Mouse (Mus musculus): ENCODE measurements around the gene Tmem44.
"Not testable (repeated sequence)": the region's sequence is repeated elsewhere in the genome, so short reads cannot be mapped to it uniquely, and the experiment has no call there.

The Tmem44 gene

GRCm38 (mm10) chr16:30499126-30499857, 51.4 kb downstream of the Tmem44 start:
- DNase-seq (ENCODE audit: low spot score in 2 of 2) = no peak

DNA sequence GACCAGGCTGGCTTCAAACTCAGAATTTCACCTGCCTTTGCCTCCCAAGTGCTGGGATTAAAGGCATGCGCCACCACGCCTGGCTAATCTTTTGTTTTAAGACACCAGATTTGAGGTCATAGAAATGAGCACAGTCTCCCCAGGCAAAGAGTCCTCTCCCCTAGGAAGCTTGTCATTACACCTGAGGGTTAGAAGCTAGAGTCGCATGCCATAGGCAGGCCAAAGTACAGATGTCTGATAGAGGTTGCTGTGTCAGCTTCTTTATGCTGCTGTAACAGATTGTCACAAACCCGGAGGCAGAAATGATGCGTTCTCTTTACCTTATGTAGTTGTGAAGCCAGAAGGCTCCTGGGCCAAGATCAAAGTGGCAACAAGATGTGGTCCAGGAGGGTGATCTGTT, 53.3 kb downstream of the Tmem44 start:
- DNase-seq (ENCODE audit: low spot score in 2 of 2) = no peak

DNA sequence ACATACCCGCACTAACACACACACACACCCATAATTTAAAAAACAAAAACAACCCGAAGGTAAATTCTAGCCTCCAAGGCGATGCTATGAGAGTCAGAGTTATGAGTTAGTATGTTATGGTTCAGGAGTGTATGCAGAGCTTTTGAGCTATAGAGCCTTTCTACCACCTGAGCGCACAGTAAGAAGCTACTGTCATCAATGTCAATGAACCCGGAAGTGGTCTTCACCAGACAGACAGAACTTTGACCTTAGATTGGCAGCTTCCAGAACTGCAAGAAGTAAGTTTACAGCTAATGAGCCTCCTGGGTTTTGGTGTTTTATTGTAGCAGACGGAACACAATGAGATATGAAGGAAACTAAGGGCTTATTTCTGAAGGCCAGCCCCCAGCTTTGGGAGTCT, 55.8 kb downstream of the Tmem44 start:
- DNase-seq (ENCODE audit: low spot score in 2 of 2) = no peak

DNA sequence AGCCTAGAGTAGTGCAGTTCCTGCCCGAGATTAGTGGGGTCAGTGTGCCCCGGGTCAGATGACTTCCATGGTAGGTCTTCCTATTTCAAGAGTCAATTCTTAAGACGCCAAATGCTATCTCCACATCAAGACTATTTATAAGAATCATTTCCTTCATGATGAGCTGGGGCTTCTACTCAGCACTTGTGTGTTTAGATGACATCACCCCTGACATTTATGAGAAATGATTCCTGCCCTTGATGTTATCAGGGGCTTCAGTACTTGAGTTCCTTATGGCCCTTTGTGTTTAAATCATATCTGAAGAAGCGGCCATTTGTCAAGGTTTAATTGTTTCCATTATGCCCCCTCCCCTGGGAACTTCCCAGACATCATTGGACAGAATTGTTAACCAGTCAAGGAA, 58.9 kb downstream of the Tmem44 start:
- no peak for DNase-seq (ENCODE audit: low spot score in 2 of 2)

GRCm38 (mm10) chr16:30490791-30491190, 59.9 kb downstream of the Tmem44 start:
- DNase-seq (ENCODE audit: low spot score in 2 of 2) = no peak

GRCm38 (mm10) chr16:30490316-30490715, 60.3 kb downstream of the Tmem44 start:
- no peak for DNase-seq (ENCODE audit: low spot score in 2 of 2)

DNA sequence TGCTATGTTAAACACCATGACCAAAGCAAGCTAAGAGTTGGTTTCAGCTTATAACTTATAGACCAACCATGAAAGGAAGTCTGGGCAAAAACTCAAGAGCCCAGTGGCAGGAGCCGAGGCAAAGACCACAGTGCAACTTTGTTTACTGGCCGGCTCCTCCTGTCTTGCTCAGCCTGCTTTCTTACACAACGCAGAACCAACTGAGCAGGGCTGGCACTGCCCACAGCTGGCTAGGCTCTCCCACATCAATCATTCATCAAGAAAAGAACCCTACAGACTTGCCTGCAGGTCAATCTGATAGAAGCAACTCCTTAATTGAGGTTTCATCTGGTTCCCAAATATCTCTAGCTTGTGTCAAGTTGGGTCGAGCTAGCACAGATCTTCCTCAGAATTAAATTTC, 61.0 kb downstream of the Tmem44 start:
- no peak for DNase-seq (ENCODE audit: low spot score in 2 of 2)

- no peak for DNase-seq (ENCODE audit: low spot score in 2 of 2)
Observed at GRCm38 (mm10) chr16:30486498-30486897, 64.1 kb downstream of the Tmem44 start.

DNA sequence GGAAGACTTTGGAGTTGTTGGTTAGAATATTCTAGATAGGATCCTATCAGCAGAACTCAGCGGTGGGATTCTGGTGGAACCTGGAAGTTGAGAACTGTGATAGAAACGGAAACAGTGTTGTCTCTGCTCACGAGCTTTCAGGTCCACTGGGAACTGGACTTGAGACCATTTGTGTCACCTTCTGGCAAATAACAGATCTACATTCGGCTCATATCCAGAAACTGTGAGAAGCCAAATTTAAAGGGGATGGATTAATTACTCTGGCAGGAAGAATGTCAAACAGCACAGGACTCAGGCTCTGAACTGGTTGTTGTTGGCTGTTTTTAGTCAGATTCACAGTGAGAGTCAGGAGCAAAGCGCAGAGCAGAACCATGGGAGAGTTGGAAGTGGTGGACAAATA, 72.9 kb downstream of the Tmem44 start:
- DNase-seq (ENCODE audit: low spot score in 2 of 2) = no peak

GRCm38 (mm10) chr16:30477006-30477405, 73.6 kb downstream of the Tmem44 start:
- DNase-seq (ENCODE audit: low spot score in 2 of 2) = no peak

- DNase-seq (ENCODE audit: low spot score in 2 of 2) = no peak
Observed at GRCm38 (mm10) chr16:30475633-30476461, 74.8 kb downstream of the Tmem44 start.

GRCm38 (mm10) chr16:30472447-30472846, 78.2 kb downstream of the Tmem44 start:
- DNase-seq (ENCODE audit: low spot score in 2 of 2) = no peak

DNA sequence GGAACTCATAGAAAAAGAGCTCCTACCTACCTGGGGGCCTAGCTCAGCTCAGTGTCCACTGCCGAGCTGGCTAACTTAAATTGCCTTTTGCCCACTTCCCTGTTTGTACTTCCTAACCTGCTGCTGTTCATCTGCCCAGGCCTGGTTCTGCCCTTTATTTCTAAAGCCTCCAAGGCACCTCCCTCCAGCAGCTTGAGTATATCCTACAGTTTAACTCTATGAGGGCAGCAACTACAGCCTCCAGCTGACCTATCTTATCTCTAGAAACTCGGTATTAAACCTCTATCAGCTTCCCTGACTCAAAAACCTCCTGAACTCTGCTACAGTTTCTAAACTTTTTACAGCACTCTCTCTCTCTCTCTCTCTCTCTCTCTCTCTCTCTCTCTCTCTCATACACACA, 78.7 kb downstream of the Tmem44 start:
- DNase-seq (ENCODE audit: low spot score in 2 of 2) = no peak

GRCm38 (mm10) chr16:30468944-30469343, 81.7 kb downstream of the Tmem44 start:
- no peak for DNase-seq (ENCODE audit: low spot score in 2 of 2)

DNA sequence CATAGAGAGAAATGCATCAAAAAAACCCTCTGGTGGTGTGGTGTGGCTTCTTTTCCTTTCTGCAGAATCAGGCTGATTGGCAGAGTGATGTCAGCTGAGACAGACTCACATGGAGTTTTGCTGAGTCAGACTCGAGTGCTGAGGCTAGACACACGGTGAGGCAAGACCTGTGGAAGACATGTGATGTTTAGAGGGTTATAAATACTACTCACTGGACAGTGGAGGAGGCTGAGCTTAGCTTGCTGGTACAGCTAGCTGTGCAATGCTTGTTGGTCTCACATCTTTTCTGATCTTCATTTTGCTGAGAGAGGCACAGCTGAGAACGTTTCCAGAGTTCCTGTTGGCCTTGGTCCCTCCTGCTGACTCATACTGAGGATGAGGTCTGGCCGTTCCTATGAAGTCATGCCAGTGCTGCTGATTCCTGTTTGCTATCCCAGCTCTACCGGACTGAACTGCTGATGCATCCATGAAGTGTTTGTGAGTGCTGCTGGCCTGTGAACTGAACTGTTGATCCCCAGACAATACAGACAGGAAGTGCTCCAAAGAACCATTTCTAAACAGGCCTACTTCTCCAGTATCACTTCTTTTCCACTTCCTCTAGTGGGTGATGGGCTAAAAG, 84.9 kb downstream of the Tmem44 start:
- DNase-seq (ENCODE audit: low spot score in 2 of 2) = no peak

- DNase-seq (ENCODE audit: low spot score in 2 of 2) = not testable (repeated sequence)
Observed at GRCm38 (mm10) chr16:30464742-30465141, 85.9 kb downstream of the Tmem44 start.
